Comparison of ENCODE assay signal across 26 mouse cellular contexts in the genomic region with DNA sequence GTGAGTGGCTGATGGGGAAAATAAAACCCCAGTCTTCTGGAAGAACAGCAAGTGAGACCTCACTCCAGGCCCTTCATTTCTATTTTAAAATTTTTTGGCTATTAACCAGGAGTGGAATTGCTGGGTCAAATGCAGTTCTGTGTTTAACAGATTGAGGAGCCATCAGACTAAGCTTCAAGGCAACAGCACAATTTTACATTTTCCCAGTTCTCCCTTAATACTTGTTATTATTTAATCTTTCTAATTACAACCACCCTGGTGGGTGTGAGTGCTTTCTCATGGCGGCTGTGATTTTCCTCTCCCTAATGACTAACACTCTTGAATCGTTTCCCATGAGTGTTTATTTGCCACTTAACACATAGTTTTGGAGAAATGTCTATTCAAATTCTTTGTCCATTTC. TPM values are rescaled to one million over a fixed set of nuclear protein-coding genes. Genes with fewer than 3 reads are reported as not detected.
"Had no signal": no experiment of that assay in that cellular context is flagged by ENCODE, and none has a peak within 500 bp of the region (broad histone marks: within the 10 kb centered on the region; RNA-seq: fewer than 3 reads in every experiment).

No protein-coding gene starts in this region.

- H3K4me1 ChIP-seq: heart, embryonic 13.5 days; heart, embryonic 15.5 days; hindbrain, embryonic 15.5 days; kidney, embryonic 15.5 days; limb, embryonic 13.5 days; limb, embryonic 15.5 days; liver, embryonic 12.5 days had no signal

- H3K36me3 ChIP-seq: heart, embryonic 13.5 days; heart, embryonic 15.5 days; hindbrain, embryonic 13.5 days; hindbrain, embryonic 15.5 days; kidney, embryonic 15.5 days; limb, embryonic 13.5 days; limb, embryonic 15.5 days; liver, embryonic 12.5 days had no signal

- H3K9me3 ChIP-seq: heart, embryonic 13.5 days; heart, embryonic 15.5 days; hindbrain, embryonic 13.5 days; hindbrain, embryonic 15.5 days; kidney, embryonic 15.5 days; limb, embryonic 13.5 days; limb, embryonic 15.5 days; liver, embryonic 12.5 days had no signal

- H3K27ac ChIP-seq: gastrocnemius, adult 2 months; heart, embryonic 13.5 days; heart, embryonic 15.5 days; hindbrain, embryonic 13.5 days; hindbrain, embryonic 15.5 days; hindbrain, postnatal 0 days; kidney, embryonic 15.5 days; kidney, postnatal 0 days; limb, embryonic 13.5 days; limb, embryonic 15.5 days; liver, embryonic 12.5 days; liver, embryonic 14.5 days had no signal

- H3K4me3 ChIP-seq: gastrocnemius, adult 2 months; heart, embryonic 13.5 days; heart, embryonic 15.5 days; hindbrain, embryonic 13.5 days; hindbrain, embryonic 15.5 days; kidney, embryonic 15.5 days; limb, embryonic 13.5 days; limb, embryonic 15.5 days; liver, embryonic 12.5 days had no signal

- H3K27me3 ChIP-seq: heart, embryonic 13.5 days; heart, embryonic 15.5 days; hindbrain, embryonic 13.5 days; hindbrain, embryonic 15.5 days; kidney, embryonic 15.5 days; limb, embryonic 15.5 days; liver, embryonic 12.5 days had no signal

- DNase-seq: gastrocnemius, adult 2 months; gastrocnemius, postnatal 10 days; gastrocnemius, postnatal 25 days; heart, adult 18-20 months; heart, postnatal 14 days; heart, postnatal 36 days; kidney, adult 11 months; kidney, adult 2 months; kidney, adult 9 months; kidney, postnatal 14 days; kidney, postnatal 36 days; layer of hippocampus, postnatal 36 days; left cerebral cortex, postnatal 4 days had no signal

RNA-seq across cellular contexts. Expression of gene Slc7a14, which starts 29.1 kb away (rescaled TPM):
- total RNA-seq: heart, adult 18-20 months; hematopoietic stem cell, adult 5-6 weeks; liver, adult 2 months had no signal
- polyA plus RNA-seq: liver, adult 2 months had no signal
